Mouse (Mus musculus) gonadal fat pad, adult 2 months (tissue): Measurements from ENCODE around the gene Zfp14. TPM values are rescaled to one million over a fixed set of nuclear protein-coding genes. Genes with fewer than 3 reads are reported as not detected.

Experiments used
- DNase-seq: peaks from one replicate; pipeline ENCODE4 v3.0.0-alpha.2; 2012; ENCODE audit warnings: low read depth
- polyA plus RNA-seq: library from polyadenylated mRNA; depleted of rRNA; stranded (reverse); fragments of >200 nt; gene quantifications from 2 replicates; pipeline ENCODE4 v1.2.3, GENCODE M21; 2012; rRNA removed

Zfp14 gene
- polyA plus RNA-seq, 1 experiment: 6.1 TPM

DNA sequence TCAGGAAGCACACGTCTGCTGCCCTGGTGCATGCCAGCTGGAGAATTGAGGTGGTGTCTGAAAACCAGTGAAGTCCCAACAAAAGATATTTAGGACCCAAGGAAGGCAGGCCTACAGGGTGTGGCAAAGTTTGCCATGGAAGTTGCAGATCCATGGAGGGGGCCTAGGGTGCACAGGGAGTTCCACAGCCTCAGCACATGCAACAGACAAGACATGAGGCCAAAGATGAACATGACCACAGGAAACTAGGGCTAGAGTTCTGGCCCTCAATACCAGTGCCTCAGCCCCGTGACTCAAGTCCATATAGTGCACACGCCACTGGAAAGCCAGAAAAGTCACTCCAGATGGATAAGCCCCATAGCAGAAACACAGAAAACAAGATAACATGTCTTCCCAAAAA is 22.6 kb downstream of the Zfp14 start:
- DNase-seq: no peak

DNA sequence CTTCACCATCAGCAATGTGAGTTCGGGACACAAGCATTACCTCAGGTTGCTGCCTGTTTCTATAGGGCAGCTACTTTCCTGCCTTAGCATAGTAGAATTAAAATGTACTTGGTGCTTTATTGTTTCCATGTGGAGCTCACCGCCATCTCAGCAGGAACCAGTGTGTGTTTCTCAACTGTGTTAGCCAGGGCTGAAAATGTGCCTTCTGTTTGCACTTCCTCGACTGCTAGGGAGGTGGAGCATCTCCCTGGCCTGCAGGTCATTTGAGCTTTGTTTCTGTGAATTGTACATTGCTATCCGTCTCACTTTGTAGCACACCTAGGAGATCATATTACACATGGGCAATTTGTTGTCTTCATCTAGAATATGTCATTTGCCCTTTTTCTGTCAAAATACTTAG is 23.8 kb downstream of the Zfp14 start:
- DNase-seq: no peak

DNA sequence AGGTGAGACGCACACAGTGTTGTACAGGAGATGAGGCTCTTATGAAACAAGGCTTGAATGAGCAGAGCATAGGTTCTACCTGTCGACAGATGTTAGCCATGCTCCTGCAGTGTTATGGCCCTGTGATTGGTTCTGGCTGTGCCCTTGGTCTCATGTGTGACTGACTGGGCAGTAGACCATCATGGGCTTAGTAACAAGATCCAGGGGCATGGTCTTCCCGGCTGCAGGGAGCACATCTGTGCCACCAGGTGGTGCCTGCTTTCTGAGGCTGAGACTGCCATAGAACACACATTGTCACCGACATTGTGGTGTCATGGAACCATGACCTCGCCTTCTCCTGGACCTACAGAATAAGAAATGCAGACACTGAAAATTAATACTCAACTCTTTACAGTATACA is 25.8 kb downstream of the Zfp14 start:
- DNase-seq: no peak

DNA sequence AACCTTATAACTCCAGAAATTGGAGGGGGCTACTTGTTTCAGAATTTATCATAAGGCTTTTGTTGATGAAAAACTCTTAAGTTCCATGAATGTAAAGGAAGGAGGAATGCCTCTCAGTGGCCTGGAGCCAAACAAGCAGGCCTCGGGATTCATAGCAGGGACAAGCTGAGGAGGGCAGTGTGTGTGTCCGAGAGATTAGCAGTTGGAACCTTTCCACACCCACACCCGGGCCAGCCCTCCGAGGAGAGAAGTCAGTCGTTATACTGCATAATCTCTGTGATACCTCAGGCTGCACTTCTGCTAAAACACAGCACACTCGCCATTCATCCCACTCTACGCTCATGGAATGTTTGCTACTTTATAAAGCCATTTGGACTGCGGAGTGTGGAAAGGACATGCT is 27.4 kb downstream of the Zfp14 start:
- no peak for DNase-seq

DNA sequence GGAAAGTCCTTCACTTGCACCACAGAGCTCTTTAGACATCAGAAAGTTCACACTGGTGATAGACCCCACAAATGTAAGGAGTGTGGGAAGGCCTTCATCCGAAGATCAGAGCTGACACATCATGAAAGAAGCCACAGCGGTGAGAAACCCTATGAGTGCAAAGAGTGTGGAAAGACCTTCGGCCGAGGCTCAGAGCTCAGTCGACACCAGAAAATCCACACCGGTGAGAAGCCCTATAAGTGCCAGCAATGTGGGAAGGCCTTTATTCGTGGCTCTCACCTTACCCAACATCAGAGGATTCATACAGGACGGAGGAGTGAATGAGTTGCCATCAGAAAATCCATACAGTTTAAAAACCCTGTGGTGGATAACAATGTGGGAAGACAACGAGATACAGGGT is 27.9 kb downstream of the Zfp14 start:
- DNase-seq: no peak

DNA sequence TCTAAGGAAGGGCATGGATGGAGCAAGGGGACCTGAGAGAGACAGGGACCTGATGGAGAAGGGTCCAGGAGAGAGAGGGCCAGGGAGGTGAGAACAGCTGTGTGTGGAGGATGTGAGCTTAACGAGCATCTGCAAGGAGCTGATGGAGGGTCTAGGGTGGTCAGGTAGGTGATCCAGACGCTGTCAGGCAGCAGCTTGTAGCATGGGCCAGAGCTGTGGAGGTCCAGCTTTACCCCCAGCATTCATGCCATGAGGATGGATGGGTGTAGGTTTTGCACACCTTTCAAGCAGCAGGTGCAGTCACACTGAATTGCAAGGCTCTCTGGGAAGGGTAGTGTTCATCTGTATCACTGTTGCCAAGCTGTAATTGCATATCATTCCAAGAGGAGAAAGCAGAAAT is 31.6 kb downstream of the Zfp14 start:
- DNase-seq: no peak

DNA sequence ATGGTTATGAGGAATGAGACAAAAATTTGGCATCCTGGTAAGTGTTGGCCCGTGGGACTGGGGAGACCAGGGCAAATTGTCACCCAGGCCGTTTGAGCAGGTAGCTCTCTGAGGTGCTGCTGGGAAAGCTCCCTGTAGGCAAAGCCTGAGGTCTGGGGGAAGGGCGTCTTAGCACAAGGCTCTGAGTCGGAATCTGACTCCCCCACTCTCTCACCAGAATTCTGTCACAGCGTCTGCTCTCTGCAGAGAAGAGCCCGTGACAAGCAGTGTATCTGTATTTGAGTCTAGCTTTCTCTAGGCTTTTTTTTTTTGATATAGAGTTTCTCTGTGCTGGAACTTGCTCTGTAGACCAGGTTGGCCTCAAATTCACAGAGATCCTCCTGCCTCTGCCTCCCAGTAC is 34.0 kb downstream of the Zfp14 start:
- no peak for DNase-seq

DNA sequence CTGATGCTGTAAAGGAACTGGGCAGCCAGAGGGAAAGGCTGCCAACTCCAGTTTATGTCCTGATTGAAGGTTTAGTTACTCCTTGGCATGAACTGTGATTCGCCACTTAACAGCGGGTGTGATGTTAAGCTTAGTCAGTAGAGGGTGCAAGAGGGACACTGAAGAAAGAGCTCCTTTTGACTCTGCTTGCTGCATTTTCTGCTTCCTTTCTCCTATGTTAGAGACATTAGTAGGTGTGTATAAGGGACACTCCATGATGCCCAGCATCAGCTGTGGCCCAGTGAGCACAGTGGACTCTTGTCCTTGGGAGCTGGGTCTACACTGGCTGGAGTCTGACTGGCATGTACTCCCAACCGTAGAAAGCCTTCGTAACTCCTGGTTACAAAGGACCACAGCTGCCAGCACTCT is 38.2 kb downstream of the Zfp14 start:
- DNase-seq: no peak

DNA sequence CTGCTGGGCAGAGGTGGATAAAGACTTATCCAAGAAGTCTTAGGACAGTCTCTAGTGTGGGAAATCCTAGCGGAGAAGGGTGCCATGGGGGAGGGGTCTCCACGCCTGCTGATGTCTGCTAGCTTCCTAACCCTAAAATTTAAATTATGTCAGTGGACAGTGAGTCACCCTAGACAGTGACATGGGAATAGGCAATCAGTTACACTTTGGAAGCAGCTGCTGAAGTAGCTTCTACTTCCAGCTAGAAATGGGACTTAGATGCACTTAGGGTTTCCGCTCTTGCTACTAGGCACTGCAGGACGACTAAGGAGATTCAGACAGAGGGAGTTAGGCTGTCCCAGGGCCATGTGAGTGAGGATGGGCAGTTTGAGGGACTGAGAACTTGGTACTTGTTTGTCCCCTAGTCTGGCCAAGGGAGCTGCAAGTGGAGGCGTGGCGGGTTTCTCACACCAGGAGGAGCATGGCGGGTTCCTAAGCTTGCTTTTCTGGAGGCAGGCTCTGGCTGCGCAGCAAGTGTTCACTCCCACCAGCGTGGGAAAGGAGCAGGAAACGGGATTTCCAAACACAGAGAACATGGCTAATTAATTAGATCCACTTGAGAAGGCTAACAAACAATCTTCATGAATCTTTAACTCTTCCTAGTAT is 40.5 kb downstream of the Zfp14 start:
- no peak for DNase-seq

DNA sequence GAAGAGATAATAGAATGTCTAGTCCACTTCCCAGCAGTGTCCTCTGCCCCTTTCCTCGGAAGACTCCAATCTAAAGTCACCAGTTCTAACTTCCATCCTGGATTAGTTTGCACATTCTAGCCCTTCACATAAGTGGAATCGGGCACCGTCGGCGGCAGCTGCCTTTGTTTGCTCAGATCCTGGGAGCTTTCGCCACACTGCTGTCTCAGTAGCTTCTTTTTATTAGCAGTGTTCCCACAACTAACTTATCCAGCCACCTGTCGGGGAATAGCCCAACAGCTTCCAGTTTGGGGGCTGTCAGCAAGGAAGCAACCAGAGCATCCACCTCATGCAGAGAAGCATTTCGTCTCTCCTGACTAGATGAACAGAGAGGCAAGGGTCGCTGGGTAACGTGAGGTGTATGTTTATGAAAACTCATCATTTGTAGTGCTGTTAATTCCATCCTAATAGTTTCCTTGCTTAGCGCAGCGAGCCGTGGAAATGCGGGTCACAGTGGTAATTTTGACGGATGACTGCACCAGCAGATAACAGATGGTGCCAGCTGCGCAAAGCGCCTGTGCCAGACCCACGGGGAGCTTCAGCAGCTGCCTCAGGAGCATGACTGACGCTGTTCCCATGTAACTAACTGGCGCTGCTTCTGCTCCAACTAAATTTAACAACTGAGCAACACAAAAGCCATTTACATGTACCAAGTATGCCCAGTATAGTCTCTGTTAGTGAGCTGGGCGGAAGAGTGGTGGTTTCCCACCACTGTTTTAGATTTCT is 41.7 kb downstream of the Zfp14 start:
- no peak for DNase-seq

DNA sequence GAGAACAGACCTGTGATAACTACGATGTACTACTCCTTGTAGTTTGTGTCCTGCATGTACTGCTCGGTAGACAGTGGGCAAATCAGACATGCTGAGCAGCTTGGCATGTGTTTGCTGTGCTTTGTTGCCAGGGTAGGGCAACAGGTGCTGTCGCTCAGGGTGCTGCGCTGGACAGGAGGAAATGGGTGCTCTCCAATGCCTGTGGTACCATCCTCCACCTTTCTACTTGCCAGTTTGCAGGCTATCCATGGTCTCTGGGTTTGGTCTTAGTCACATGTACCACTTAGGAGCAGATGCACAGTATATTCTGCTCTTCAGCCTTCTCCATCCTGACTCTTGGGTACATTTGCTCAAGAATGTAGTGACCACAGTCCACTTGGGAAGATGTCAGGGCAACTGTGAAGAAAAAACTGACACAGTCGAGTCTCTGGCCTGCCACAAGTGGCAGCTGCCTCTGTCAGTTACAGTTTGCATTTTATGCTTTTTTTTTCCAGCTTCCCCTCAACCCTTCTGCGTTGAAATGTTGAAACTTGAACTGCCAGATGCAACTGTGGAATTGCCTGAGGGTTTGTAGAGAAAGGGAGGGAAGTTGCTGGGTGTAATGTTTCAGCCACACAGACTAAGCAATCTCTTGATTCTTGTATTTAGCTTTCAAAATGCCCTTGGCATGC is 43.0 kb downstream of the Zfp14 start:
- DNase-seq: no peak

DNA sequence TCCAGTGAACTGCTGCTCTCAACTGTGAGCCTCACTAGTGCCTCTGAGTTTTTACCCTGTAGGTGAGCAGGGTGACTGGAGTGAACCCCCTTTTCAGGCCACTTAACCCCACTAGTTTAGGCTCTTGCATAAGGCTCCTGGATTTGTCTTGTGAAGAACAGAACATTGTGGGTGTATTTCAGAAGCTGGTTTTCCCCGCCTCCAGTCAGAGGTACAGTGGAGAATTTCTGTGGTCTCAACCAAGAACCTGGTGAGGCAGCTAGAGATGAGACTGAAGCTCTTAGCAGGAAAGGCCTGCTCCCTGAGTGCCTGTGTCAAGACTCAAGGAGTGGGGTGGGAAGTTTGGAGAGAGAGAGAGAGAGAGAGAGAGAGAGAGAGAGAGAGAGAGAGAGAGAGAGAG is 43.6 kb downstream of the Zfp14 start:
- DNase-seq: no peak

DNA sequence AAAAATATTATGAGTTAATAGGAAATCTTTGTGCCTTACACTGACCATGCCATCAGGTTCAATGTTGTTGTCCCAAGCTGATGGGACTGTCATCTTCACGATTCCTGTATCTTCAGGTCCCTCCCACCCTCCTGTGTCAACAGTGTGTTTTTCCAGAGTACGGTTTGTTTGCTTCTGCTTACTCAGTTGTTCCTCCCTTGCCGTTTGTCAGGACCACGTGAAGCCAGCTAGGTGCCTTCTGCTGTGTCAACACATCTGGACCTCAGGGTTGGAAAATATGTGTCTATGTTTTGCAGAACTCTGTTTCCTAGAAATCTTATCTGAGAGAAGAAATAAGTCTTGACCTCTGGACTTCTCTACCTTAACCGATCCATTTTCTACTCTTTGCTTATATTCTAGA is 50.6 kb downstream of the Zfp14 start:
- no peak for DNase-seq

DNA sequence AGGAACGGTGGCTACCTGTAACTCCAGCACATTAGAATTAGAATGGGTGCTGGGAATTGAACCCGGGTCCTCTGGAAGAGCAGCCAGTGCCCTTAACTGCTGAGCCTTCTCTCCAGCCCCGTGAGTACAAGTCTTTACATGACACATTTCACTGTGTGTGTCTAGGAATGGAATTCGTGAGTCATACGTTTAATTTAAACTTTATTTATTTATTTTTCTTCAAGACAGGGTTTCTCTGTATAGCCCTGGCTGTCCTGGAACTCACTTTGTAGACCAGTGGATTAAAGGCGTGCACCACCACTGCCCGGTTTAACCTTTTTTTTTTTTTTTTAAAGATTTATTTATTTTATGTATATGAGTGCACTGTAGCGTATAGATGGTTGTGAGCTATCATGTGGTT is 56.0 kb downstream of the Zfp14 start:
- DNase-seq: no peak

DNA sequence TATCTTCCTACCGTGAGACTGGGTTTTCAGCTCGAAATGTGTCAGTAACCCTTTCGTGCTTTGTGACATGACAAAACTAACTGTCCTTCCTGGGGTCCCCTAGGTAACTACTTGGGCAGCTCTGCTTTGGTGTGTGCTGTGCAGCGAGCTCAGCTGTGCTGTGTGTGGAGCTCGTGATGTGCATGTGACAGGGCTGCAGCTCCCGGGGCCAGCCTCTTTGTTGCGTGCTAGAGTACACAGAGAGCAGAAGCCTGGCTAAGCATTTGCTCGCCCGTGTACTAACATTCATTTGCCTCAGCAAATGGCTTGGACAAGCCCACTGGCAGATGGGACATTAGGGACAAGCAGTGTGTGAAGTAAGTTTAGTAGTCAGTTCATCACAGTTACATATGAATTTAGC is 57.8 kb downstream of the Zfp14 start:
- no peak for DNase-seq

DNA sequence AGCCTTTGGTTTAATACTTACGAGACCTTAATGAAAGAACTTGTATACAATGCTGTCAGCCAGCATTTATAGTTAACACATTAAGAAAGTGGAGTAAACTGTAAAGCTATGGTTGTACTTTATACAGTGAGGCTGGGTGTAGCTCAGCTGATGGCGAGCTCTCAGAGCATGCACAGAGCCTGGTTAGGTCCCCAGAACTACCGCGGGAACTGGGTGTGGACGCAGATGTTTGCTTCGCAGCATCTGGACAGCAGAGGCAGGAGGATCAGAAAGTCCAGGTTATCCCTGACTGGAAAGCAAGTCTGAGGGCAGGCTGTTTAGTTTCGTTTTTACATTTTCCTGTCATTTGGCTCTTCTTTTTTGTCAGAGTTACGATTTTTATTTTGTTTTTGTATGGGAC is 58.5 kb downstream of the Zfp14 start:
- DNase-seq: no peak

DNA sequence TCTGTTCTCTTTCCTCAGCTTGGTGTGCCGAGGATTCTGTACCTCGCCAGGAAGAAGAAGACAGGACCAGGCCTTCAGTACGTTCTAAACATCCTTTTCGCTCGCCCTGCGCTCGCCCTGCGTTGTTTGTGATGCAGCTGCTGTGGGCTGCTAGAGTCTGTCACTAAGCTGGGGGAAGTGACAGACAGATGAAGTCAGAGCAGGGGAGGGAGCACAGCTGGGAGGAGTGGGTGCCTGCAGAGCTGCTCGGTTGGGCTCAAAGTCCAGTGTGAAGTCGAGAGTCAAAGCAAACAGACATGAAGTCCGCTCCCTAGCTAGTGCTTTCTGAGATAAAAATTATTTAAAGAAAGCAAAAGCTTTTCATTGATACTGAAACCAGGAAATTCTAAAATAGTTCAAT is 62.1 kb downstream of the Zfp14 start:
- no peak for DNase-seq

DNA sequence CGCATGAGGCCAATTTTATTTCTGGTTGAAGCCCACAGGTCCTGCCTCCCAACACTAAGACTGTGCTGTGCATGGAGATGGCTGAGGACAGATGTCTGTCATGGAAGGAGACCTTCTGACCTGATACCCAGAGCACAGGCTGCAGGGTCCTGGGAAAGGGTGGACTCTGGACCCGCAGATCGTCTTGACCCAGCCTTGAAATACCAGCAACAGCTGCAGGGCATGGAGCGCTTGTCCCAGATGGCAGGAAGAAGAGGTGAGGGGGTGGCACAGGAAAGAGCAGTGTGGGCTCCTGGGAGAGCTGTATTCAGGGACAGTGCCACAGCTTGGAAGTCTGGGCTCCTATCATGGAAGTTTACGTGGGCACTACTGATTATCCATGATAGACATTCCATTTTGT is 63.6 kb downstream of the Zfp14 start:
- no peak for DNase-seq

Other genes starting within 250 kb of the Zfp14 start
- gene Zfp790, start 235.3 kb downstream of the Zfp14 start, polyA plus RNA-seq: 3.0 and 4.6 TPM in 2 replicates
- 0.20 and 0.37 TPM in 2 replicates for gene Zfp940, start 197.7 kb downstream of the Zfp14 start, polyA plus RNA-seq
- 2.0 and 2.1 TPM in 2 replicates for gene Zfp420, start 191.4 kb downstream of the Zfp14 start, polyA plus RNA-seq
- 2.9 and 3.5 TPM in 2 replicates for gene Zfp27, start 144.8 kb downstream of the Zfp14 start, polyA plus RNA-seq
- 2.3 and 2.5 TPM in 2 replicates for gene Zfp383, start 143.2 kb downstream of the Zfp14 start, polyA plus RNA-seq
- gene Zfp74, start 97.3 kb downstream of the Zfp14 start, polyA plus RNA-seq: 5.4 and 5.7 TPM in 2 replicates
- gene Zfp568, start 67.4 kb downstream of the Zfp14 start, polyA plus RNA-seq: 4.4 and 5.2 TPM in 2 replicates
- gene Zfp82, start 21.5 kb upstream of the Zfp14 start, polyA plus RNA-seq: 0.11 and 0.27 TPM in 2 replicates
- 0.15 and 0.46 TPM in 2 replicates for gene Gm26920, start 39.0 kb upstream of the Zfp14 start, polyA plus RNA-seq
- gene Zfp566, start 39.1 kb upstream of the Zfp14 start, polyA plus RNA-seq: 2.9 and 3.0 TPM in 2 replicates
- 16.3 and 16.5 TPM in 2 replicates for gene Zfp260, start 43.4 kb upstream of the Zfp14 start, polyA plus RNA-seq
- gene Zfp382, start 70.6 kb upstream of the Zfp14 start, polyA plus RNA-seq: 0.82 and 2.0 TPM in 2 replicates
- 16.4 and 18.3 TPM in 2 replicates for gene Zfp146, start 118.4 kb upstream of the Zfp14 start, polyA plus RNA-seq
- 7.4 and 16.8 TPM in 2 replicates for gene Cox7a1, start 132.8 kb upstream of the Zfp14 start, polyA plus RNA-seq
- gene Capns1, start 147.4 kb upstream of the Zfp14 start, polyA plus RNA-seq: 854 and 1,031 TPM in 2 replicates
- 127 and 134 TPM in 2 replicates for gene Polr2i, start 180.6 kb upstream of the Zfp14 start, polyA plus RNA-seq
- 63.0 and 64.8 TPM in 2 replicates for gene Tbcb, start 180.9 kb upstream of the Zfp14 start, polyA plus RNA-seq
- not detected in 2 replicates for gene Ovol3, start 184.3 kb upstream of the Zfp14 start, polyA plus RNA-seq
- 0.96 and 1.3 TPM in 2 replicates for gene Thap8, start 228.7 kb upstream of the Zfp14 start, polyA plus RNA-seq
- 28.2 and 30.8 TPM in 2 replicates for gene Wdr62, start 229.0 kb upstream of the Zfp14 start, polyA plus RNA-seq
- gene Clip3, start 240.3 kb upstream of the Zfp14 start, polyA plus RNA-seq: 6.3 and 12.5 TPM in 2 replicates